Mouse (Mus musculus): ENCODE results near the gene Nthl1.

Nthl1 gene

DNA sequence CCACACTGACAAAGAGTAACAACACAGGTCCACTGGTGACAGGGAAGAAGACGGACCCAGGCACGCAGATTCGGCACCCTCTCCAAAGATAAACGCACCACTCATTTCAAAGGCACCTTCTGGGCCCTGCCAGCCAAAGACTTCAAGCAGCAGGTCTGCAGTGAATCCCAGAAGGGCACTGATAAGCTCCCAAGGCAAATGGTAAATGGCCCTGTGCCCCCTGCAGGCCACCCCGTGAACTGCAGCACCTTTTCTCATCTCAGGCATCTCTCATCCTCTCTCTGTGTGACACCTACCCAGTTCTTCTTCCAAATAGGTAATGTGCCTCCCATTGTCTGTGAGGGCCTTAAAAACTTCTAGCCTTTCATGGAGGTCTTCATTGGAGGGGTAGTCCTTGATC is 3.8 kb upstream of the Nthl1 start:
- peak; percentile 39 for DNase-seq (ENCODE audit: low read depth, low spot score)

DNA sequence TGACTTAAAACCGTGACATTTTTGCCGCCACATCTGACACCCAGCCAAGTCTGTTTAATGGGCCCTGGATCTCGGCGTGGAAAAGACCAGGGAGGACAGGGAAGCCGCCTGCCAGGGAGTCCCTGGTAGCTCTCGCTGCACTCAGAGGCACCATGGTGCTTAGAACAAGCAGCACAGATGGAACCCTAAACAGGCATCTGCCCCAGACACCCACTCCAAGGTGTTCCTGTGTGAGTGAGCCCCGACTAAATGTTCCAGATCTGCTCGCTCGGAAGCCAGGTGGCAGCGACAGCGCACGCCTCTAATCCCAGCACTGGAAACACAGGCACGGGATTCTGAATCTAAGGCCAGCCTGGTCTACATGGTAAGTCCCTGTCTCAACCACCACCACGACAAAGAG is 2.4 kb upstream of the Nthl1 start:
- no peak for DNase-seq (ENCODE audit: low read depth, low spot score)

- no peak for DNase-seq (ENCODE audit: low read depth, low spot score)
These were observed 451 bp downstream of the Nthl1 start for GRCm38 (mm10) chr17:24632813-24633449.

GRCm38 (mm10) chr17:24633831-24634230 is 1.4 kb downstream of the Nthl1 start:
- no peak for DNase-seq (ENCODE audit: low read depth, low spot score)

GRCm38 (mm10) chr17:24635024-24635423 is 2.5 kb downstream of the Nthl1 start:
- DNase-seq (ENCODE audit: low read depth, low spot score) = no peak

DNA sequence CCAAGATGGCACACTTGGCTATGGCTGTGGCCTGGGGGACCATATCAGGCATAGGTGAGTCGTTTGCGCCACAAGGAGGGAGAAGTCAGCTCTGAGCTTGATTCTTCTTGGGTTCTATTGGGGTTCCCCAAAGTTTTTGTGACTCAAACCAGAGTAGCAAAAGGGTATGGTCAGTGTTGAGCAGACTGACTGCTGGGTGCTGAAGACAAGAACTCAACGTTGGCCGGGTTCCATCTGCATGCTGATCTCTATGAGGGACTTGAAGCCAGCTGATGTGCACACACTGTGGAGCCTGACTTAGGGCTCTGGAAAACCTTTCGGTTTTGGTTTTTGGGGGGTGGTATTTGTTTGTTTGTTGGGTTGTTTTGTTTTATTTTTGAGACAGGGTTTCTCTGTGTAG is 3.2 kb downstream of the Nthl1 start:
- no peak for DNase-seq (ENCODE audit: low read depth, low spot score)

DNA sequence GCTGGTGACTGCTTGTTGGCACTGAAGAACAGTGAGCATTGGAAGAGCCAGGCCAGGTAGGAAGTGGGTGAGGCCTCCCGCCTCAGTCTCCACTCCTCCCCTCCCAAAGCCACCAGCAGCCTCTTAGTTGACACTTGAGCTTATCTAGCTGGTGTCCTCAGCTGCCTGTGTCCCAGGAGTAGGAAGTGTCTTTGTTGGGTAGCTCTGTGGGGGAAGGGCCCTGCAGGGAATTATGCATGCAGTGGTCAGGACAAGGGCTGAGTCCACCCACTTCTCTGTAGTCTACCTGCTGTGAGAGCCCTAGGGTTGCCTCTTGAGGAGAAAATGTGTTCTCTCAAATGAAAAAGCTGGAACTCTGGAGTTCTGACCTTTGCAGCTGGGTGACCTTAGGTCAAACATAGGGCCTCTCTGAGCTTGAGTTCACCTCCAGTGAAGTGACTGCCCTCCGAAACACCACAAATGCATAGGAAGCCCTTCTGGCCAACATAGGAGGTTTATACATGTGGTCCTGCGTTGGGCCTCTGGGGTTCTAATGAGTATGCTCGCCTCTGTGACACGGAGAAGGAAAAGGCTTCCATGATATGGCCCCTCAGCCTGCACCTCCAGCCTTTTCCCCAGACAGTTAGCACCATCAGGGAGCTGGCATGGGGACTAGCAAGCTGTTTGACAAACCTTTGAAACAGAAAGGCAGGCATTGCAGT is 4.5 kb downstream of the Nthl1 start:
- no peak for DNase-seq (ENCODE audit: low read depth, low spot score)

GRCm38 (mm10) chr17:24638214-24638613 is 5.7 kb downstream of the Nthl1 start:
- no peak for DNase-seq (ENCODE audit: low read depth, low spot score)

DNA sequence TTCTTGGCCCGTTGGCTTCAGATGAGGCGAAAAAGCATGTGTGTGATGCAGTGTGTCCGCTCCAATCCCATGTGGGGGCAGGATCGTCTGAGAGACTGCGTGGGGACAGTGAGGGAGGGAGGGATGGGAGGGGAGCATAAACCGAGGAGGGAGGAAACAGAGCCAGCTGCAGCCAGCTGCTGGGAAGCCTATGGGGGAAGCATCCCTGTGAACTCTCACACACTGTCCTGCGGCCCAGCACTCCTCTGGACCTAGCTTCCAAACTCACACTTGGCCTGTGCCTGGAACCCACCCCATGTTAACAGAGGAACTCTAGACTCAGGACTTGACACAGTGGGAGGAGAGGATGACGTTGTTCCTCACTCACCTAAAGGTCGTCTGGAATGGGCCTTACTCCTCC is 6.4 kb downstream of the Nthl1 start:
- DNase-seq (ENCODE audit: low read depth, low spot score) = no peak

DNA sequence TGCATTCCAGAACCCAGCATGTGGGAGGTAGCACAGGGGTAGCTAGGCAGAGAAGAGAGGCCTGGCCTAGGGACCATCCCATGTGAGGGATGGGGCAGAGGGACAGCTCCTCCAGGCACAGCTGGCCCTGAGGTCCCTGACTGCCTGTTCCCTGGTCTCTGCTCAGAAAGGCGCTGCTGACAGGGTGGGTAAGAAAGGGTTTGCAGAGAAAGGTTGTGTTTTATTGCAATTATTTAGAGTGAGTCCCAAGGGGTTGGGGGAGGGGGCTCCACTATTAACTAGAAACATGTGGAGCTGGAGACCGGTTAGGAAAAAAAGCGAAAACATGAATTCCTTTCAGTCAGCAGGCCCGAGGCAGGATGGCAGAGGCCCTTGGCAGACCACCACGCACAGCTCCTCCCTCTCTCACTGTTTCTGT is 7.1 kb downstream of the Nthl1 start:
- DNase-seq (ENCODE audit: low read depth, low spot score) = no peak

GRCm38 (mm10) chr17:24640119-24640518 is 7.6 kb downstream of the Nthl1 start:
- DNase-seq (ENCODE audit: low read depth, low spot score) = no peak

- DNase-seq (ENCODE audit: low read depth, low spot score) = no peak
These were observed 8.1 kb downstream of the Nthl1 start for GRCm38 (mm10) chr17:24640581-24640980.

DNA sequence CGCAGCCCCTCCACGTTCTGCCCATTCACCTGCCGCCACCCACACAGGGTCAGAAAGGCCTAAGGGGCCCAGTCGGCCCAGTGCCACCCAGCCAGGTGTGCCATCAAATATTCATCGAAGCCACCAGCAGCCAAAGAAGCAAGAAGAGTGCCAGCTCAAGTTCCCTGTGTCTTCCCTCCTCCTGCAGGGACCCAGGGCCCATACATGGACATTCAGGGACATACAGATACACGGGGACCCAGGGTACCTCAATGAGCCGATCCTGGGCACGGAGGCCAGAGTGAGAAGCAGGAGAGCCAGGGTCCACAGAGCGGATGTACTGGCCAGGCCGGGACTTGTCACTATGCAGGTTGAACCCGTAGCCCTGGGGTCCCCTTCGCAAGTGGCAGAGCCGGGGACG is 9.5 kb downstream of the Nthl1 start:
- DNase-seq (ENCODE audit: low read depth, low spot score) = no peak

- DNase-seq (ENCODE audit: low read depth, low spot score) = no peak
These were observed 10.4 kb downstream of the Nthl1 start for GRCm38 (mm10) chr17:24642791-24643343.

DNA sequence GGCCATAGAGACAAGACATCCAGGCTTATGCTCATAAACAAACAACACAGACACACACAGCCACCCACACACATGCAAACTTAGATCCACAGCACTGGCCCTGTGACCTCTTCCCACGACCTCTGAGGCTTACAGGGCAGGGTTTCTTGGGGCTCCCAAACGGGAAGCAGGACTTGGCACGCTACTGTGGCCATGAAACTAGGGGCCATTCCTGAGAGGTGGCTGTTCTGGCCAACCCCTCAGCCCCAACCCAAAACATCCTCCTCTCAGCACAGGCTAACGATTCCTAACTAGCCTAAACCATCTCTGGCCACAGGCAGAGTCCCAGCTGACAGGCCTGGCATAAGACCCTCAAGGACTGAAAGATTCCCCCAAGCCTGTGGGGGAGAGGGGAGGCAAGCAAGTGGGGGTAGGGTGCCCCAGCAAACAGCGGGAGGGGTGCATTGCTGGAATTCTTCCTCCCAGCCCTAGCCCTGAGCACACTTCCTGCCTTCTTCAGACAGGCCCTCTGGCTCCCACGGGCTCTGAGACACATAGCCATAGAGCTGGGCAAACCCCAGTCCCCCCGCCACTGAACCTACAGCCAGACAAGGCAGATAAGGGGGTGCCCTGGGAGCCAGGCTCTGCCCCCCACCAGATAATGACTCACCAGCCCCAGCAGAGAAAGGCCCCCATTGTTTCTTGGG is 11.7 kb downstream of the Nthl1 start:
- DNase-seq (ENCODE audit: low read depth, low spot score) = no peak

GRCm38 (mm10) chr17:24644875-24645721 is 12.6 kb downstream of the Nthl1 start:
- DNase-seq (ENCODE audit: low read depth, low spot score) = no peak

GRCm38 (mm10) chr17:24645916-24646315 is 13.4 kb downstream of the Nthl1 start:
- no peak for DNase-seq (ENCODE audit: low read depth, low spot score)

GRCm38 (mm10) chr17:24646381-24646780 is 13.9 kb downstream of the Nthl1 start:
- DNase-seq (ENCODE audit: low read depth, low spot score) = no peak

GRCm38 (mm10) chr17:24647493-24647892 is 15.0 kb downstream of the Nthl1 start:
- no peak for DNase-seq (ENCODE audit: low read depth, low spot score)

- no peak for DNase-seq (ENCODE audit: low read depth, low spot score)
These were observed 16.4 kb downstream of the Nthl1 start for GRCm38 (mm10) chr17:24648731-24649377.

DNA sequence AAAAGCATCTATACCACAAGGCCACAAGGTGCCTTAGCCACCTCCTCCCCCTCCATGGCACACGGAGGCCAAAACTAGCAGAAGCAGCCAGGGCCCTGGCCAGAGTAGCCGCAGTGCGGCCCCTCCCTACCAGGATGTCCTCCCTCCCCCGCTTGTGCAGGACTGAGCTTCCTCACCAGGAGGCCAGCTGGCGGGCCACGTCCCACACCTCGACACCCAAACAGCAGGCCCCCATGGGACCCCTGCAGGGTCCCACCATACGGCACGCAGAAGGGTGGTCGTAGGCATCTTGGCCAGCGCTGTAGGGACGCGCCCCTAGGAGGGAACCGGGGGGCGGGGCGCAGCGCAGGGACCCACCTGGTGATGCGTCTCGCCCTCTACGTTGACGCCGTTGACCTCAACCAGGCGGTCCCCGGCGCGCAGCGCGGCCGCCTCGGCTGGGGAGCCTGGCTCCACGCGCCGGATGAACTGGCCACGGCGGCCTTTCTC is 17.1 kb downstream of the Nthl1 start:
- DNase-seq (ENCODE audit: low read depth, low spot score) = no peak

All from retina, adult 2 months (tissue).